Mouse (Mus musculus): ENCODE data around the gene F9. TPM values are rescaled to one million over a fixed set of nuclear protein-coding genes. Genes with fewer than 3 reads are reported as not detected.
"Not testable (repeated sequence)": the region's sequence is repeated elsewhere in the genome, so short reads cannot be mapped to it uniquely, and the experiment has no call there.

The F9 gene
- not detected for total RNA-seq (2021)

GRCm38 (mm10) chrX:59999221-60000083 is at the start of gene F9:
F9 (plus strand) TSS chrX:59999464.
- DNase-seq (ENCODE audit: low spot score), result no peak
- intact Hi-C loops (cut with DNase I), result loop anchor here (10.0 kb wide), 1 partner anchor 85 kb away; no protein-coding TSS in a partner anchor

GRCm38 (mm10) chrX:59969767-59970166 is 29.5 kb upstream of the F9 start:
- DNase-seq (ENCODE audit: low spot score); intact Hi-C loops (cut with DNase I): not testable (repeated sequence)

- DNase-seq (ENCODE audit: low spot score), result no peak
- intact Hi-C loops (cut with DNase I), result loop anchor here (10.0 kb wide), 1 partner anchor 85 kb away; no protein-coding TSS in a partner anchor
These were observed 800 bp downstream of the F9 start for GRCm38 (mm10) chrX:60000084-60000443.

- intact Hi-C loops (cut with DNase I), result loop anchor here (10.0 kb wide), 1 partner anchor 87 kb away; no protein-coding TSS in a partner anchor
- DNase-seq (ENCODE audit: low spot score), result no peak
These were observed 2.2 kb downstream of the F9 start for GRCm38 (mm10) chrX:60001461-60001860.

- DNase-seq (ENCODE audit: low spot score), result no peak
- intact Hi-C loops (cut with DNase I), result loop anchor here (5.0 kb wide), 2 partner anchors 394 to 449 kb away; no protein-coding TSS in a partner anchor
These were observed 13.9 kb downstream of the F9 start for GRCm38 (mm10) chrX:60013084-60013676.

- intact Hi-C loops (cut with DNase I), result loop anchor here (5.0 kb wide), 2 partner anchors 393 to 448 kb away; no protein-coding TSS in a partner anchor
- DNase-seq (ENCODE audit: low spot score), result no peak
These were observed 15.3 kb downstream of the F9 start for GRCm38 (mm10) chrX:60014588-60014987.

GRCm38 (mm10) chrX:60021007-60021406 is 21.7 kb downstream of the F9 start:
- intact Hi-C loops (cut with DNase I), result no loop called here
- no peak for DNase-seq (ENCODE audit: low spot score)

- intact Hi-C loops (cut with DNase I), result no loop called here
- no peak for DNase-seq (ENCODE audit: low spot score)
These were observed 22.3 kb downstream of the F9 start for GRCm38 (mm10) chrX:60021595-60021994.

- intact Hi-C loops (cut with DNase I), result loop anchor here (5.0 kb wide), 2 partner anchors 849 to 1404 kb away; no protein-coding TSS in a partner anchor
- no peak for DNase-seq (ENCODE audit: low spot score)
These were observed 27.4 kb downstream of the F9 start for GRCm38 (mm10) chrX:60026654-60027053.

- intact Hi-C loops (cut with DNase I), result no loop called here
- DNase-seq (ENCODE audit: low spot score), result no peak
These were observed 55.5 kb downstream of the F9 start for GRCm38 (mm10) chrX:60054745-60055144.

GRCm38 (mm10) chrX:60055185-60055584 is 55.9 kb downstream of the F9 start:
- intact Hi-C loops (cut with DNase I), result no loop called here
- no peak for DNase-seq (ENCODE audit: low spot score)

- intact Hi-C loops (cut with DNase I), result no loop called here
These were observed 76.1 kb downstream of the F9 start for GRCm38 (mm10) chrX:60075359-60075758.

More at GRCm38 (mm10) chrX:60075359-60075758, 76.1 kb downstream of the F9 start:
- DNase-seq (ENCODE audit: low spot score), result no peak

Other genes starting within 250 kb of the F9 start
- gene Mcf2, start 179.6 kb downstream of the F9 start, total RNA-seq (2021), result not detected